Mouse (Mus musculus): ENCODE results near the gene Prelp.

The Prelp gene

GRCm38 (mm10) chr1:133863257-133863997, 57.8 kb downstream of the Prelp start:
- in situ Hi-C loops (cut with MboI; ENCODE audit: low sequenced_read_pairs) = no loop called here

- in situ Hi-C loops (cut with MboI; ENCODE audit: low sequenced_read_pairs) = no loop called here
Measured at GRCm38 (mm10) chr1:133861028-133861427, 60.2 kb downstream of the Prelp start.

Measured in CH12F3 (cell line).